Mouse (Mus musculus) brain, embryonic 14.5 days (tissue): ENCODE data around the gene Rnf123.

Experiments
- CTCF ChIP-seq: fragments of 200-500 bp; IDR thresholded peaks from 2 replicates; pipeline ENCODE4 v1.5.1; 2012; ENCODE audit warnings: inconsistent platforms, mild to moderate bottlenecking, moderate library complexity, borderline replicate concordance; ENCODE audit not compliant: insufficient read depth, insufficient read length; ENCODE audit errors: extremely low read depth
- POLR2A ChIP-seq: fragments of 200-500 bp; IDR thresholded peaks from 2 replicates; pipeline ENCODE4 v1.6.1; 2012; ENCODE audit warnings: mild to moderate bottlenecking, inconsistent platforms, borderline replicate concordance; ENCODE audit not compliant: poor library complexity, insufficient read depth, insufficient read length, severe bottlenecking; ENCODE audit errors: extremely low read depth

- TF ChIP-seq CTCF (no peak), POLR2A (no peak)
These were observed at the start of gene Rnf123 for GRCm38 (mm10) chr9:108082988-108083431.
